Mouse (Mus musculus): Measurements from ENCODE around the gene Arhgap45. TPM values are rescaled to one million over a fixed set of nuclear protein-coding genes. Genes with fewer than 3 reads are reported as not detected.
A peak's percentile ranks its signal among the peaks of the same experiment; 100 is the strongest.

The Arhgap45 gene
- polyA plus RNA-seq, 1 experiment from 2014 or later: 20.1 TPM

GRCm38 (mm10) chr10:80020191-80020590, 3.7 kb downstream of the Arhgap45 start:
- Histone ChIP-seq H3K4me3 (ENCODE audit: low read depth, low read length) (no peak overlapping the region), H3K36me3 (ENCODE audit: insufficient read depth, low read length) (no peaks in the 10 kb centered on the region), H3K4me2 (replicated peaks; ENCODE audit: low read depth, low read length) (peak overlapping the region; percentile 39; the same call in 1 of the 2 replicates), H3K9me3 (ENCODE audit: low read length) (no peaks in the 10 kb centered on the region), H3K27me3 (replicated peaks; ENCODE audit: insufficient read depth, low read length) (no peaks in the 10 kb centered on the region), H3K27ac (ENCODE audit: low read length) (peak overlapping the region; percentile 81; the same call in 1 of the 2 replicates), H3K4me1 (ENCODE audit: insufficient read depth, low read depth, low read length) (peaks cover 16% of the 10 kb centered on the region), H3K9ac (replicated peaks; ENCODE audit: low read depth) (no peak overlapping the region)
- 37% methylated on average over 11 of the region's 11 CpGs for WGBS
- TF ChIP-seq EP300 (IDR thresholded peaks at IDR 0.05) (no peak), CTCF (IDR thresholded peaks at IDR 0.05) (no peak)
- no peak for ATAC-seq
- DNase-seq (ENCODE audit: low spot score): no peak

DNA sequence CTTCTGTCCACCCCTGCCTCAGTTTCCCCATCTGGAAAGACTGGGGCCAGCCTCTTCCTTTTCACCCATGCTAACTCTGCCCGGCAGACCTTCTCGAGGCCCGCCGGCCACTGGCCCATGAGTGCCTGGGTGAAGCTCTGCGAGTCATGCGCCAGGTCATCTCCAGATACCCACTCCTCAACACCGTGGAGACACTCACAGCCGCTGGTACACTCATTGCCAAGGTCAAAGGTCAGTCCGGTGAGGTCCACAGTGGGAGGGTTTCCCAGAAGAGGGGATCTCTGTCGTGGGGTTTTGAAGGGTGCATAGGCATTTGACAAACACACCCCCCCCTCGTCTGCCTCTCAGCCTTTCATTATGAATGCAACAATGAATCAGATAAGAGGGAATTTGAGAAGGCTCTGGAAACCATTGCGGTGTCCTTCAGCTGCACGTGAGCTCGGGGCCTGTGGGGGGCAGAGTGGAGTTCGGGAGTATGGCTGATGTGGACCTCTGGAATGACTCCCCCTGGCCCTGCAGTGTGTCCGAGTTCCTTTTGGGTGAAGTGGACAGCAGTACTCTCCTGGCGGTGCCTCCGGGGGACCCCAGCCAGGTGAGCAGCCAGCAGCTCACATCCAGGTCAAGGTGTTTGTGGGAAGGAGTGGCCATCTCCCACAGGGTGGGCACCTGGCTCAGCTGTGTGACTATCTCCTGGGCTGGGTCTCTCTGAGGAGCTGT, 4.3 kb downstream of the Arhgap45 start:
- no peak for ATAC-seq
- 69% methylated on average over 18 of the region's 18 CpGs for WGBS
- Histone ChIP-seq H3K36me3 (ENCODE audit: insufficient read depth, low read length) (no peaks in the 10 kb centered on the region), H3K4me2 (replicated peaks; ENCODE audit: low read depth, low read length) (no peak overlapping the region), H3K9me3 (ENCODE audit: low read length) (no peaks in the 10 kb centered on the region), H3K4me1 (ENCODE audit: insufficient read depth, low read depth, low read length) (peaks cover 16% of the 10 kb centered on the region), H3K27me3 (replicated peaks; ENCODE audit: insufficient read depth, low read length) (no peaks in the 10 kb centered on the region), H3K4me3 (ENCODE audit: low read depth, low read length) (no peak overlapping the region), H3K9ac (replicated peaks; ENCODE audit: low read depth) (no peak overlapping the region), H3K27ac (ENCODE audit: low read length) (no peak overlapping the region)
- no peak for DNase-seq (ENCODE audit: low spot score)
- TF ChIP-seq CTCF (IDR thresholded peaks at IDR 0.05) (peak; percentile 40), EP300 (IDR thresholded peaks at IDR 0.05) (no peak)

- H3K4me3 ChIP-seq (ENCODE audit: low read depth, low read length): no peak overlapping the region
- peaks cover 16% of the 10 kb centered on the region for H3K4me1 ChIP-seq (ENCODE audit: insufficient read depth, low read depth, low read length)
- ATAC-seq (no peak), DNase-seq (ENCODE audit: low spot score) (no peak)
- no peak overlapping the region for H3K27ac ChIP-seq (ENCODE audit: low read length)
- H3K9me3 ChIP-seq (ENCODE audit: low read length): no peaks in the 10 kb centered on the region
- H3K27me3 ChIP-seq (replicated peaks; ENCODE audit: insufficient read depth, low read length): no peaks in the 10 kb centered on the region
- H3K36me3 ChIP-seq (ENCODE audit: insufficient read depth, low read length): no peaks in the 10 kb centered on the region
- H3K4me2 ChIP-seq (replicated peaks; ENCODE audit: low read depth, low read length): no peak overlapping the region
- no peak for TF ChIP-seq EP300 (IDR thresholded peaks at IDR 0.05)
- no peak overlapping the region for H3K9ac ChIP-seq (replicated peaks; ENCODE audit: low read depth)
- 65% methylated on average over 12 of the region's 13 CpGs for WGBS
These were observed 4.8 kb downstream of the Arhgap45 start for GRCm38 (mm10) chr10:80021320-80021641.

DNA sequence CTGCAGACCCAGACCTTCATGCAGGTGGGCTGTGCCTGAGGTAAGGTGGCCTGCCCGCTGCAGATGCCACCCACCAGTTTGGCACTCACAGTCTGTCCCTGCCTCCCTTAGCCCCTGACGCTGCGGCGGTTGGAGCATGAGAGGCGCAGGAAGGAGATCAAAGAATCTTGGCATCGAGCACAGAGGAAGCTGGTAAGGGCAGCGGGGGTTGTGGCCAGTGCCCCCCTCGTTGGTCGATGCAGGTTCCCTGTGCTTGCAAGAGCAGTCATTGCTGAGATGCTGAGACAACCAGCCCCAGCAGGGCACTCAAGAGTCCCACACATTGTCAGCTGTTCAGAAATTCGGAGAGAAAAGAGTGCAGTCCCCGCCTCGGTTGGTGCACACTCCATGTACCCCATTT, 5.7 kb downstream of the Arhgap45 start:
- peaks cover 16% of the 10 kb centered on the region for H3K4me1 ChIP-seq (ENCODE audit: insufficient read depth, low read depth, low read length)
- no peaks in the 10 kb centered on the region for H3K9me3 ChIP-seq (ENCODE audit: low read length)
- no peak overlapping the region for H3K9ac ChIP-seq (replicated peaks; ENCODE audit: low read depth)
- H3K4me3 ChIP-seq (ENCODE audit: low read depth, low read length): no peak overlapping the region
- TF ChIP-seq CTCF (IDR thresholded peaks at IDR 0.05) (no peak), EP300 (IDR thresholded peaks at IDR 0.05) (no peak)
- no peak overlapping the region for H3K27ac ChIP-seq (ENCODE audit: low read length)
- WGBS: 82% methylated on average over 12 of the region's 12 CpGs
- no peak for DNase-seq (ENCODE audit: low spot score)
- no peak overlapping the region for H3K4me2 ChIP-seq (replicated peaks; ENCODE audit: low read depth, low read length)
- no peak for ATAC-seq
- no peaks in the 10 kb centered on the region for H3K36me3 ChIP-seq (ENCODE audit: insufficient read depth, low read length)
- H3K27me3 ChIP-seq (replicated peaks; ENCODE audit: insufficient read depth, low read length): no peaks in the 10 kb centered on the region

DNA sequence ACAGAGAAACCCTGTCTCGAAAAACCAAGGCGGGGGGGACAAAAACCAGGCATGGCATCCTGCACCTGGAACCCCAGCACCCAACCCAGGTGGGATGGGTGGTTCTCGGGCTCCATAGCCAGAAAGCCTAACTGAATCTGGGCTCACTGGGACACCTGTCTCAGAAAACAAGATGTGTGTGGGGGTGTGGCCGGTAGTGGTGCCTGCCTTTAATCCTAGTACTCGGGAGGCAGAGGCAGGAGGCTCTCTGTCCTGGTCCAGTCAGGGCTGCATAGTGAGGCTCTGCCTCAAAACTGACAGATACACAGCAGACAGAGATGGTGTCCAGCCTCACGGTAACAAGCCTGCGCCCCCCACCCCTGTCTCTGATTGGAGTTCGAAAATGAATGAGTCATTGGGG, 6.4 kb downstream of the Arhgap45 start:
- H3K4me1 ChIP-seq (ENCODE audit: insufficient read depth, low read depth, low read length): peaks cover 10% of the 10 kb centered on the region; the same call in 1 of the 2 replicates
- TF ChIP-seq EP300 (IDR thresholded peaks at IDR 0.05) (no peak), CTCF (IDR thresholded peaks at IDR 0.05) (no peak)
- H3K36me3 ChIP-seq (ENCODE audit: insufficient read depth, low read length): no peaks in the 10 kb centered on the region
- no peak for ATAC-seq
- 95% methylated on average over 8 of the region's 8 CpGs for WGBS
- no peak for DNase-seq (ENCODE audit: low spot score)
- H3K27me3 ChIP-seq (replicated peaks; ENCODE audit: insufficient read depth, low read length): no peaks in the 10 kb centered on the region
- H3K27ac ChIP-seq (ENCODE audit: low read length): no peak overlapping the region
- no peak overlapping the region for H3K4me2 ChIP-seq (replicated peaks; ENCODE audit: low read depth, low read length)
- H3K9me3 ChIP-seq (ENCODE audit: low read length): no peaks in the 10 kb centered on the region
- H3K4me3 ChIP-seq (ENCODE audit: low read depth, low read length): no peak overlapping the region
- no peak overlapping the region for H3K9ac ChIP-seq (replicated peaks; ENCODE audit: low read depth)

DNA sequence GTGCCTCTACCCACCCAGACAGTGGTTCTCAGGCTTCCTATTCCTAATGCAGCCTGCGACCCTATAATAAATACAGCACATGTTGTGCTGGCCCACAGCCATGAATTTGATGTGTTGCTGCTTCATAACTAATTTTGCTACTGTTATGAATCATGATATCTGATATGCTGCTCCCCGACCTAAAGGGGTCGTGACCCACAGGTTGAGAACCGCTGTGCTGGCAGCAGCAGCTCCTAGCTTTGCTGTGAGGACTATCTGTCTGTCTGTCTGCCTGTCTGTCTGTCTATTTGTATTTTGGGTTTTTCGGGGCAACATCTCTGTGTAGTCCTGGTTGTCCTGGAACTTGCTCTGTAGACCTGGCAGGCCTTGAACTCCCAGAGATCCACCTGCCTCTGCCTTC, 7.3 kb downstream of the Arhgap45 start:
- DNase-seq (ENCODE audit: low spot score) (no peak), ATAC-seq (no peak)
- Histone ChIP-seq H3K4me3 (ENCODE audit: low read depth, low read length) (no peak overlapping the region), H3K4me1 (ENCODE audit: insufficient read depth, low read depth, low read length) (peaks cover 10% of the 10 kb centered on the region; the same call in 1 of the 2 replicates), H3K36me3 (ENCODE audit: insufficient read depth, low read length) (no peaks in the 10 kb centered on the region), H3K27me3 (replicated peaks; ENCODE audit: insufficient read depth, low read length) (no peaks in the 10 kb centered on the region), H3K9ac (replicated peaks; ENCODE audit: low read depth) (no peak overlapping the region), H3K9me3 (ENCODE audit: low read length) (no peaks in the 10 kb centered on the region), H3K4me2 (replicated peaks; ENCODE audit: low read depth, low read length) (no peak overlapping the region), H3K27ac (ENCODE audit: low read length) (no peak overlapping the region)
- TF ChIP-seq EP300 (IDR thresholded peaks at IDR 0.05) (no peak), CTCF (IDR thresholded peaks at IDR 0.05) (no peak)
- WGBS: 64% methylated on average over 5 of the region's 5 CpGs

Measured in lung, postnatal 0 days (tissue).